Mouse (Mus musculus) ovary, adult 18-20 months (tissue): Measurements from ENCODE around the gene Rhbdf2.
"Not testable (repeated sequence)": the region's sequence is repeated elsewhere in the genome, so short reads cannot be mapped to it uniquely, and the experiment has no call there.

Source experiments
- DNase-seq: peaks from one replicate; pipeline ENCODE4 v3.0.0; 2022; ENCODE audit warnings: low spot score, mixed read lengths

Gene Rhbdf2

DNA sequence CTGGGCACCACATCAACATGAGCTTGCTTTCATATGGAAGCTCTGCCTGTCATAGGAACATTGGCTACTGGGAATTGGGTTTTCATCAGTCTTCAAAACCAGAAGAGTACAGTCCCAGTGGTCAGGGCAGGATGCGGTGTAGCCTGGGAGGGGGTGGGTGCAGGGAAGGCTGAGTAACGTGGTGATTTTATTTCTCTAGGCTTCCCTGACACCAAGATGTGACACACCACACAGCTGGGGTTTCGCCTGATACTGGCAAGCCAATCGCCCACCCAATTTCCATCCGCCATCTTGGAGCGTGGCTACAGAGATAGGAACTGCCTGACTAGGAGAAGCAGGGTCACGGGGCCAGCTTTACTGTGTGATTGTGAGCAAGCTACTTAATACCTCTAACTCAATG lies 8.2 kb downstream of the Rhbdf2 start:
- no peak for DNase-seq

GRCm38 (mm10) chr11:116617641-116618040 lies 9.2 kb downstream of the Rhbdf2 start:
- peak; percentile 71 for DNase-seq

GRCm38 (mm10) chr11:116616438-116617118 lies 10.2 kb downstream of the Rhbdf2 start:
- DNase-seq: no peak

DNA sequence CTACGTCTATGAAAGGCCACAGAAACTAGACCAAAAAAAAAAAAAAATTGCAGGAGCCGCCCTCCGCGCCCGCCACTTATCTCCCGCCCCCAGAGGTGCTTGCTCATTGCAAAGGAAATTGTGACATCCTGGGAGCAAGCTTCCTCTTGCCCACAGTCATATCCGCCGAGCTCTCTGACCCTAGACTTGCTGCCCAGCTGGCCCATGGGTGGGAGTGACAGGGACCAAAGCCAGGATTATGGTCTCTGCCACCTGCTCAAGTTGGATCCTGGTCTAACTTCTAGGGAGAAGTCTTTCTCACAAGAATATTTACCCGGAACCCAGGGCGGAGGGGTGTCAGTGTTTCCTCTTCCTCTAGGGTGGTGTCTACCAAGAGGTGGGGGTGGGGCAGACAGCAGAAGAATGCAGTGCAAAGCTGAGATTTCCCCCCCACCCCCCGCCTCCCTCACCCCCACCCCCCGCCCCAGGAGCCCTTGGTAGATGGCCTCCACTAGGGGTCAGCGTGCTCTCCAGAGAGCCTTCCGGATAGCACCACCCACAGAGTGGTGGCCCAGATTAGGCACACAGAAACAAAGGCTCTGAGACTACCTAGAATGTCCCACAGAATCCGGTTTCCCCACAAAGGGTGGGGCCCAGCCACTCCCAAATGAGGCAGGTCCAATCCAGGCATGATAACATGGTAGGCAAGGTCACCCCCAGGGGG lies 10.9 kb downstream of the Rhbdf2 start:
- DNase-seq: peak; percentile 59

GRCm38 (mm10) chr11:116613234-116613633 lies 13.6 kb downstream of the Rhbdf2 start:
- no peak for DNase-seq

GRCm38 (mm10) chr11:116612554-116612953 lies 14.3 kb downstream of the Rhbdf2 start:
- DNase-seq: no peak

DNA sequence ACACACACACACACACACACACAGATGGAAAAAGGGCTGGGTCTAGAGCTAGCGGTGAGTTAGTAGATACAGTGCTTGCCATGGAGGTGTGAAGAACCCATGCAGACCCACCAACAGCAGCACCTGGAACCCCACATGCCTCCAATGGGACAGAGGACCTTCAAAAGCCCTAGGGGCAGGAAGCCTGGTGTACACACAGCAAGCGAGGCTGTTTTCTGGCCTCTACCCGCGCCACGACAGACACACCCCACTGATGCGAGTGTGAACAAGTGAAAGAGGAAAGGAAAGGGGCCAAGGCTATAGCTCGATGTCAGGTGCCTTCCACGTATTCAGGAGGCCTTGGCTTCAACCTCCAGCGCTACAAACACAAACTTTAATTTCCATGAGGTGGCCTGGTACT lies 14.9 kb downstream of the Rhbdf2 start:
- DNase-seq: no peak

DNA sequence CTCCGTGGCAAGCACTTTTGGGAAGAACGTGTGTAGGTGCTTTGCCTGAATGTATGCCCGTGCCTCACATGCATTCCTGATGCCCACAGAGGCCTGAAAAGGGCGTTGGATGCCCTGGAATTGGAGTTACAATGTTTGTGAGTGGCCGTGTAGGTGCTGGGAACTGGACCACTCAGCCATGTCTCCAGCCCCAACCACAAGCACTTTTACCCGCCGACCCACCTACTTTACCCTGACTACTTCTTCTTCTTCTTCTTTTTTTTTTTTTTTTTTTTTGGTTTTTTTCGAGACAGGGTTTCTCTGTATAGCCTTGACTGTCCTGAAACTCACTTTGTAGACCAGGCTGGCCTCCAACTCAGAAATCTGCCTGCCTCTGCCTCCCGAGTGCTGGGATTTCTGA lies 15.7 kb downstream of the Rhbdf2 start:
- not testable (repeated sequence) for DNase-seq

GRCm38 (mm10) chr11:116609965-116610630 lies 16.7 kb downstream of the Rhbdf2 start:
- no peak for DNase-seq

DNA sequence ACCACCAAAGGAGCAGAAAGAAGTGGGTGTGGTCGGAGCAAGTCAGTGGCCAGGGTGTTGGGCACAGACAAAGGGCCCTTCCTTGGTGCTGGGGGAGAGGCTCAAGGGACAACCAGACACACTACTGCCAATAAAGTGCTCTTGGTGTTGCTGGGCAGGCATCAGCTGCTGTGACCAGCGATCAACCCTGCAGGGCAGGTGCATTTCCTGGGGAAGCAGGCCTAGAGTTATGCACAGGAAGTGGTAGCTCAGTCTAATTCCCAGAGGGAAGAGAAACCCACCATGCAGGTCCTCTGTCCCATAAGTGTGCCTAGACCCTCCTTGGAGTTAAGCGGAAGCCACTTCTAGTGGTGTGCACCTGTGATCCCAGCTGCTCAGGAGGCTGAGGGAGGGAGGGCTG lies 19.1 kb downstream of the Rhbdf2 start:
- DNase-seq: no peak

DNA sequence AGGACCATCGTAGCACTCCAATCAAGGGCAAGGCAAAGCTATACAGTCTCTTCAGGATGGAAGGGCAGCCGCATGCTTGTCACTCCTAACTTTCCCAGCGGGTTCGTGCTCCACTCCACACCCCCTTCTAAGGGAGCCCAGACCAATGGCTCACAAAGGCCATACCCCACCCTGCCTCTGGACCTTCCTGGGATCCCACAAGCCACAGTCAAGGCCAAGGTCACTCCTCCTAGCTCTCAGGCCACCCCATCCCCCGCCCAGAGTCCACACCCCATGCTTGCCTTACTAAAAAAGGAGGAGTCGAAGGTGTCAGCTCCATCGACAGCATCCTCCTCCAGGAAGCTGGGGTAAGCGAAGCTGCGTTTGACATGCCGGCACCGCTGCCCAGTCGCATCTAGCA lies 22.7 kb downstream of the Rhbdf2 start:
- peak; percentile 43 for DNase-seq

DNA sequence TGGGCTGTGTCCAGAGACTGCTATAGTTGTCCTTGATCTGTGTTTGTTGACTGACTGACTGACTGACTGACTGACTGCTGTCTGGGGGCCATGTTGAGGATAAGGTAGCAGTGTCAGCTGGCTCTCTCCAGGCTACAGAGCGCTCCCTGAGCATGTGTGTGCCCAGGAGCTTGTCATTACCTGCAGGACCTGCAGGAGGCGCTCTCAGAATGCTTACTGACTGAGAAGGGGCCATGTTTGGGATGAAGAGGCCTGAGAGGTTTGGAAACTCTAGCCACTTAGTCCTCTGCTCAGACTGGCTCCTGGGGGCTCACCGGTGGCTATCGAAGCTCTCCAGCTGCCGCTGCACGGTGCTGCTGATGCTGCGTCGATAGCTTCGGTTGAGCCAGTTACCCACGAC lies 23.5 kb downstream of the Rhbdf2 start:
- DNase-seq: no peak

GRCm38 (mm10) chr11:116602043-116602442 lies 24.8 kb downstream of the Rhbdf2 start:
- no peak for DNase-seq

GRCm38 (mm10) chr11:116601166-116601565 lies 25.7 kb downstream of the Rhbdf2 start:
- no peak for DNase-seq

- DNase-seq: no peak
These were observed 27.6 kb downstream of the Rhbdf2 start for GRCm38 (mm10) chr11:116599230-116599629.

DNA sequence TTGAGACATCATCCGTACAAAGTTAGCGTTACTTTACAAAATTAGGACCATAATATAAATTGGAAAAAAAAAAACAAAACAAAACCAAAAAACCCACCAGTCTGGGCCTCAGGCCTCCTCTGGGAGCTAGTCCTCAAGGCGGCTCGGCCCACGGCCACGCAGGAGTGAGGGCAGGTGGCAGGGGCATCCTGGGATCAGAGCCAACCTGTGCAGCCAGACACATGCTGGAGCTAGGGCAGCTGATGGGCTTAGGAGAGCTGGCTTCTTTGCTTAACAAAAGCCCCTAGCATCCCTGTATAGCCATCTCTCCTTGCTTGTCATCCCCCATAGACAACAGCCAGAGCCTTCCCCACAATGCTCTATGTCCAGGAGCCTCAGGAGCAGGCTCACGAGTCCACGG lies 28.6 kb downstream of the Rhbdf2 start:
- no peak for DNase-seq

- no peak for DNase-seq
These were observed 30.1 kb downstream of the Rhbdf2 start for GRCm38 (mm10) chr11:116596766-116597165.

DNA sequence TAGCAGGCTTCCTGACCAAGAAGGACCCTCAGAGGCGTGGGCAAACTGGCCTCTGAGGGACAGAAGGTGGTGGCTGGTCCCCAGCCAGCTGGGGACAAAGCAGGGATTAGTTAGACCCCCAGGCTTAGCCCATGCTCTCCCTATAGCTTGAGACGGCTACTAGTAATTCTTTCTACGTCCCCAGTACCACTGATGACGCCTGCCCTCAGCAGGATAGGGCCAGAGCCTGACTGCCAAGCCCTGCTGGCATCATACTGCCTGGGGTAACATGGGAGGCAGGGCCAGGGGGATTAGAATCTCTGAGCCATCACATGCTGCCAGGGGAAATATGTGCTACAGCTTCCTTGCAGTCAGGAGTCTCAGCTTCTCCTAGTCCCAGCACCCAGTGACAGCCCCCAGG lies 33.5 kb downstream of the Rhbdf2 start:
- no peak for DNase-seq

- peak; percentile 79 for DNase-seq
These were observed 34.4 kb downstream of the Rhbdf2 start for GRCm38 (mm10) chr11:116592428-116592827.

- DNase-seq: no peak
These were observed 35.2 kb downstream of the Rhbdf2 start for GRCm38 (mm10) chr11:116591621-116592020.

GRCm38 (mm10) chr11:116589574-116589973 lies 37.2 kb downstream of the Rhbdf2 start:
- DNase-seq: no peak

DNA sequence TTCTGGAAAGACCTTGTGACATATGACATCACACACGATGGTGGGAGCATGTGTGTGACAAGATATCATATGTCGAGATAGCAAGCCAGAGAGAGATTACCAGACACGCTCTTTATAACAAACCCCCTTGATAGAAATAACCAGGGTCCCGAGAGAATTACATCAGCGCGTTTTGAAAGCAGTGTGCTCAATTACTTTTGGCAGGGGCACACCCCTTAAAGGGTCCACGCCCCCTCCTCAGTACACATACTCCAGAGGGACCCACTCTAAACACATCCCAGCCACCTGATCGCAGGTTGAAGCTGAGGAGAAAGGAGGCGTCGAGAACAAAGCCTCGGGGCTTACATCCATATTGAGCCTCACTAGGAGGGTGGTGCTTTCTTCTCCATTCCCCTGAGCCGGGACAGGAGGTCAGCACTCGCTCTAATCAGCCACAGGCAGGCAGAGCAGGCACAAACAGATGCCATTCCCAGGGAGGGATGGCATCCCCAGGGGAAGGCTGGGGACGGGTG lies 37.7 kb downstream of the Rhbdf2 start:
- DNase-seq: no peak
